Mouse (Mus musculus): ENCODE measurements around the gene Fndc10. TPM values are rescaled to one million over a fixed set of nuclear protein-coding genes. Genes with fewer than 3 reads are reported as not detected.
"Not testable (repeated sequence)": the region's sequence is repeated elsewhere in the genome, so short reads cannot be mapped to it uniquely, and the experiment has no call there.

Gene Fndc10
- polyA plus RNA-seq, 1 experiment = 10.1 TPM

DNA sequence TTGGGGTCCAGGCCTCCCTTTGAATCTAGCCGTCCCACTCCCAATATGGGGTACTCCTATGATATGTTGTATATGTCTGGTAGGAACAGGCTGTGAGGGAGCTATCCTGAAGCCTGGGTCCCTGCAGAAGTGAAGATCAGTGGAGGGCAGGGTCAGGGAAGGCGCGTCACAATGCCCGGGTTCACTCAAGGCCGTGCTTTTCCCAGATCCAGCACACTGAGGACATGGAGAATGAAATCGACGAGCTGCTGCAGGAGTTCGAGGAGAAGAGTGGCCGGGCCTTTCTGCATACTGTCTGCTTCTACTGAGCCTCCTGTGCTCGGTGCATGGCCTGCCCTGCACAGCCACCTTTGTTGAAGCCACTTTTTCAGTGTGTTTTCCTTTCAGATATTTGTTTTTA lies 39.1 kb downstream of the Fndc10 start:
- no peak for DNase-seq (ENCODE audit: low read depth, low spot score)
- 83% methylated on average over 10 of the region's 10 CpGs for WGBS

GRCm38 (mm10) chr4:155734350-155734941 lies 40.3 kb downstream of the Fndc10 start, which contains the start of gene Tmem240:
TSS of gene Tmem240 (plus strand) at chr4:155734800.
- peak; percentile 7 for DNase-seq (ENCODE audit: low read depth, low spot score)
- 3% methylated on average over 29 of the region's 35 CpGs for WGBS

DNA sequence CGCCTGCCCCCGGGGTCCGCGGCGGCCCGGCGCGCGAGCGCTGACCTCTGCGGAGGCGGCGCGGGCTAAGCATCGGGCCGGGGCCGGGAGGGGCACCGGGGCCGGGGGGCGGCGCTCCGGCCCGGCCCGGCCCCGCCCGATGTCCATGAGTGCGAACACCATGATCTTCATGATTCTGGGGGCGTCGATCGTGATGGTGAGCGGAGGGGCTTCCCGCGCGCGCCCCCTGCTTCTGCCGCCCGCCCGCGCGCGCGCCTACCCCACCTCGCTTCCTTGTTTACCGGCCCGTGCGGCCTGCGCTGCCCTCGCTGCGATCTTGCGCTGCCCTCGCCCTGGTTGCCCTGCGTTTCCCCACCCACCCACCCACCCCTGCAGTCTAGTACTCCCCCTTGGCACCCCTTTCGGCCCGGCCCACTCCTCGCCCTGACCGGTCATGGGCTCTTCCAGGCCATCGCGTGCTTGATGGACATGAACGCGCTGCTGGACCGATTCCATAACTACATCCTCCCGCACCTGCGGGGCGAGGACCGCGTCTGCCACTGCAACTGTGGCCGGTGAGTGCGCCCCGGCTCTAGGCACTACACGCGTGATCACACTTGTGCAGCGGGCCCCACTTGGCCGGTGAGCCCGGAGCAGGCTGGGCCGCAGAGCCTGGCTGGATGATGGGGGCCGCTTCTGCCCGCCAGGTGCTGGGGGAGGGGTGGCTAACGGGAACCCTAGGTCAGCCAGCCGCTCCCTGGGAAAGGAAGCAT lies 41.0 kb downstream of the Fndc10 start:
- no peak for DNase-seq (ENCODE audit: low read depth, low spot score)
- 1% methylated on average over 78 of the region's 79 CpGs for WGBS

DNA sequence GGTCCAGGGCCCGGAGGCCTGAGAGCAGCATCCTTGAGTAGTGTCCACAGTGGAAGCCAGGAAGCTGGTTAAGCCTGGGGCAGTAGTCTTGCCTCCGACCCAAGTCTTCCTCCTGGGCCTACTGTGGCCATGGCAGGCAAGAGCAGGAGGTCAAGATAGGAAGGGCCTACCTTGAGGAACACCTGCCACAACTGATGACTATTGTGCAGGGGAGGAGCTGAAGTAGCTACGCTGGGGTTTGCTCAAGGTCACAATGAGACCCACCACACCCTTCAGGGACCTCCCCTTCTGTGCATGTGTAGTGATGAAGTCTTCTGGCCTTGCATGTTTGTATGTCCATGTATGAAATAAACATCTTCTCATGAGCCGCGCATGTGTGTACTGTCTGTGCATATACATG lies 41.6 kb downstream of the Fndc10 start:
- 69% methylated on average over 5 of the region's 5 CpGs for WGBS
- DNase-seq (ENCODE audit: low read depth, low spot score) = no peak

DNA sequence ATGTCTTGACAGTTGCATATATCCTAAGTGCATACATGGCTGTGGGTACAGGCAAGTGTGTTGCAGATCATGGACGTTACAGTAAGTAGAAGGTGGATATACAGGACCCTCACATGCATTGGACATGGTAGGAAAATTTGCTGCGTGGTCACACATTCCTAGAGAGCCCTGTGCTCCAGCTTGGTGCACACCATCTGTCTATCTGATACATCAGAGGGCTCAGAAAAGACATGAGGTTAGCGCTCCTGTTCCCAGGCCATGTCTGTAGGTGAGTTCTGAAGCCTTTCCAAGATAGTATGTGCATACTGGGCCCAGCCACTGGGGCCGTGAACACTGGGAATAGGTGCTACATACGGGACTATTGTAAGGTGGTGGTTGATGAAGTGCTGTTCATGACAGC lies 42.3 kb downstream of the Fndc10 start:
- DNase-seq (ENCODE audit: low read depth, low spot score) = no peak
- 94% methylated on average over 5 of the region's 5 CpGs for WGBS

DNA sequence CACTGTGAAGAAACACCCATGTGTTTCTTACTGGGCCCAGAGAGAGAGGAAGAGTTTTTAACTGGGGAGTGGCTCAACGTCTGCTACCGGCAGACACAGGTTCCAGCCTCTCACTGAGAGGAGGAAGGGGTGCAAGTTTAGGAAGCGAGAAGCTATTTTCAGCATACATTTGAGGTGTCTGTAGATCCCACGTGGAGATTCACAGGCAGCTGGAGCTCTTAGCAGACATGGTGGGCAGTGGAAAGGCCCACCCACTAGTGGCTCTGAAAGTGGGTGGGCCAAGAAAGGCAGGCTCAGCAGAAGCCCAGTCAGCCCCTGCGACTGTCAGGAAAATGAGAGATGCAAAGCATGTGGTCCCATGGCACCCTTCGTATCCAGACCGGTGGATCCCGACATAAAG lies 44.1 kb downstream of the Fndc10 start:
- DNase-seq (ENCODE audit: low read depth, low spot score) = no peak
- 60% methylated on average over 8 of the region's 8 CpGs for WGBS

GRCm38 (mm10) chr4:155739152-155739551 lies 45.0 kb downstream of the Fndc10 start:
- DNase-seq (ENCODE audit: low read depth, low spot score) = no peak
- 73% methylated on average over 6 of the region's 6 CpGs for WGBS

GRCm38 (mm10) chr4:155739741-155740636 lies 45.8 kb downstream of the Fndc10 start:
- no peak for DNase-seq (ENCODE audit: low read depth, low spot score)
- WGBS = 75% methylated on average over 37 of the region's 37 CpGs

DNA sequence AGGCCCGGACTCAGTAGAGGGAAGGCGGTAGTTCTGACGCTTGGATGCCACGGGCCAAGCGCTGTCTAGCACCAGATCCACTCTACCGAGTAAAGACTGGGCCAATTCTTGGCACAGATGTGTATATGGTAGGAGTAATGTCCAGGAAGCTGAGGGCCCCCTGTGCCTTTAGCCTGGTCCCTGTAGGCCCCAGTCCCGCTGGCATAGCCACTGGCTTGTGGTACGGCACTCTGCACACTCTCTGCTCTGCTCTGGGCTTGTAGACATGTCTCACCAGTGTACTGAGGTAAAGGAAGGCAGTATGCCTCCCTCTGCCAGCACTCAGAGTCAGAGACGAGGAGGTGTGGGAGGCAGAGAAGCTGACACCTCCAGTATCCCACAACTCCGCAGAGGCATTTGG lies 46.5 kb downstream of the Fndc10 start:
- DNase-seq (ENCODE audit: low read depth, low spot score) = not testable (repeated sequence)
- WGBS = 85% methylated on average over 10 of the region's 10 CpGs

DNA sequence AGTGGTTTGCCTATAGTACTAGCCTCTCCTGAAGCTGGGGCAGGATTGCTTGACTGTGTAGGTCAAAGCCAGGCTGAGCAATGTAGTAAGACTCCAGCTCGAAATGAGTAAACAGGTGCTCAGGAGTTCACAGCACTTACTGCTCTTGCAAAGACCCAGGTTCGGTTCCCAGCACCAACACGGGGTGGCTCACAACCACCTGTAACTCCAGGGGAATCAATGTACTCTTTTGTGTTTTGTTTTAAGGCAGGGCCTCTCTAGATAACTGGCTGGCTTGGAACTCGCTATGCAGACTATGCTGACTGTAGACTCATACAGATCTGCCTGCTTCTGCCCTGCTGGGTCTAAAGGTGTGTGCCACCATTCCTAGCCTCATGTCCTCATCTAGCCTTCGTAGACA lies 48.5 kb downstream of the Fndc10 start:
- 90% methylated on average over 5 of the region's 5 CpGs for WGBS
- no peak for DNase-seq (ENCODE audit: low read depth, low spot score)

GRCm38 (mm10) chr4:155744474-155744873 lies 50.3 kb downstream of the Fndc10 start:
- DNase-seq (ENCODE audit: low read depth, low spot score) = no peak
- 84% methylated on average over 8 of the region's 8 CpGs for WGBS

- 91% methylated on average over 5 of the region's 5 CpGs for WGBS
- no peak for DNase-seq (ENCODE audit: low read depth, low spot score)
Measured at GRCm38 (mm10) chr4:155745136-155745535, 51.0 kb downstream of the Fndc10 start.

Other genes starting within 250 kb of the Fndc10 start
- gene Tmem52, start 225.2 kb upstream of the Fndc10 start, polyA plus RNA-seq (2012; rRNA removed) = 0.57 and 2.5 TPM in 2 replicates
- gene Gnb1, start 203.0 kb upstream of the Fndc10 start, polyA plus RNA-seq (2012; rRNA removed) = 1,100 and 1,475 TPM in 2 replicates
- 142 and 164 TPM in 2 replicates for gene Nadk, start 132.0 kb upstream of the Fndc10 start, polyA plus RNA-seq (2012; rRNA removed)
- gene Slc35e2, start 92.9 kb upstream of the Fndc10 start, polyA plus RNA-seq (2012; rRNA removed) = 11.4 and 23.7 TPM in 2 replicates
- gene Cdk11b, start 69.5 kb upstream of the Fndc10 start, polyA plus RNA-seq (2012; rRNA removed) = 43.3 and 43.8 TPM in 2 replicates
- gene Gm10563, start 48.9 kb upstream of the Fndc10 start, polyA plus RNA-seq (2012; rRNA removed) = not detected in 2 replicates
- 19.6 and 19.7 TPM in 2 replicates for gene Mmp23, start 41.0 kb upstream of the Fndc10 start, polyA plus RNA-seq (2012; rRNA removed)
- 36.6 and 47.6 TPM in 2 replicates for gene Mib2, start 25.1 kb upstream of the Fndc10 start, polyA plus RNA-seq (2012; rRNA removed)
- gene Ssu72, start 10.5 kb downstream of the Fndc10 start, polyA plus RNA-seq (2012; rRNA removed) = 125 and 153 TPM in 2 replicates
- 0.40 and 0.51 TPM in 2 replicates for gene Tmem240, start 40.5 kb downstream of the Fndc10 start, polyA plus RNA-seq (2012; rRNA removed)
- gene Atad3a, start 66.8 kb downstream of the Fndc10 start, polyA plus RNA-seq (2012; rRNA removed) = 78.3 and 91.6 TPM in 2 replicates
- 10.6 and 36.8 TPM in 2 replicates for gene Vwa1, start 80.4 kb downstream of the Fndc10 start, polyA plus RNA-seq (2012; rRNA removed)
- gene Tmem88b, start 91.5 kb downstream of the Fndc10 start, polyA plus RNA-seq (2012; rRNA removed) = 0.55 and 1.2 TPM in 2 replicates
- gene Ankrd65, start 96.1 kb downstream of the Fndc10 start, polyA plus RNA-seq (2012; rRNA removed) = not detected in 2 replicates
- gene Mrpl20, start 108.5 kb downstream of the Fndc10 start, polyA plus RNA-seq (2012; rRNA removed) = 73.4 and 84.4 TPM in 2 replicates
- gene Ccnl2, start 118.1 kb downstream of the Fndc10 start, polyA plus RNA-seq (2012; rRNA removed) = 45.9 and 63.9 TPM in 2 replicates
- gene Aurkaip1, start 136.9 kb downstream of the Fndc10 start, polyA plus RNA-seq (2012; rRNA removed) = 123 and 143 TPM in 2 replicates
- gene Mxra8, start 145.3 kb downstream of the Fndc10 start, polyA plus RNA-seq (2012; rRNA removed) = 55.5 and 69.3 TPM in 2 replicates
- gene Dvl1, start 153.1 kb downstream of the Fndc10 start, polyA plus RNA-seq (2012; rRNA removed) = 73.8 and 106 TPM in 2 replicates
- gene Tas1r3, start 169.0 kb downstream of the Fndc10 start, polyA plus RNA-seq (2012; rRNA removed) = 1.3 and 1.9 TPM in 2 replicates
- 51.3 and 55.5 TPM in 2 replicates for gene Cptp, start 175.1 kb downstream of the Fndc10 start, polyA plus RNA-seq (2012; rRNA removed)
- 36.6 and 36.7 TPM in 2 replicates for gene Ints11, start 175.2 kb downstream of the Fndc10 start, polyA plus RNA-seq (2012; rRNA removed)
- 31.4 and 39.4 TPM in 2 replicates for gene Pusl1, start 197.4 kb downstream of the Fndc10 start, polyA plus RNA-seq (2012; rRNA removed)
- gene Acap3, start 197.5 kb downstream of the Fndc10 start, polyA plus RNA-seq (2012; rRNA removed) = 9.5 and 16.3 TPM in 2 replicates
- gene Ube2j2, start 249.5 kb downstream of the Fndc10 start, polyA plus RNA-seq (2012; rRNA removed) = 77.4 and 92.8 TPM in 2 replicates

Data from large intestine, adult 2 months (tissue).